Mouse (Mus musculus): Measurements from ENCODE around the gene Gspt1. TPM values are rescaled to one million over a fixed set of nuclear protein-coding genes. Genes with fewer than 3 reads are reported as not detected.
"Not testable (repeated sequence)": the region's sequence is repeated elsewhere in the genome, so short reads cannot be mapped to it uniquely, and the experiment has no call there.

Gene Gspt1
- polyA plus RNA-seq (2014; fragmentation: Nextera tagmentation; extraction: Ambion mirVana): 107 and 111 TPM in 2 replicates

GRCm38 (mm10) chr16:11253898-11254722 is at the start of gene Gspt1:
Gene Gspt1, minus strand, starts transcription at chr16:11254325.
- Histone ChIP-seq H3K36me3 (ENCODE audit: control insufficient read depth, insufficient read depth, low read length) (no peaks in the 10 kb centered on the region), H3K9me3 (ENCODE audit: control insufficient read depth, low read length) (no peaks in the 10 kb centered on the region), H3K4me1 (replicated peaks; ENCODE audit: control insufficient read depth, insufficient read depth, low read length) (peaks cover 6% of the 10 kb centered on the region; the same call in 1 of the 2 replicates), H3K4me3 (ENCODE audit: low read depth, low read length) (peak within 1 kb of the TSS; percentile 100), H3K27me3 (ENCODE audit: control insufficient read depth, insufficient read depth, low read length) (no peaks in the 10 kb centered on the region), H3K27ac (ENCODE audit: low read depth, low read length) (peak within 1 kb of the TSS; percentile 89), H3K4me2 (ENCODE audit: low read depth, low read length, severe bottlenecking) (peak within 1 kb of the TSS; percentile 74), H3K9ac (ENCODE audit: low read length) (peak within 1 kb of the TSS; percentile 95)
- ATAC-seq (replicated peaks; ENCODE audit: low FRiP score): peak; percentile 97
- WGBS: 0% methylated on average over 68 of the region's 76 CpGs
- peak; percentile 98 for DNase-seq (ENCODE audit: low spot score)

- H3K36me3 ChIP-seq (ENCODE audit: control insufficient read depth, insufficient read depth, low read length): no peaks in the 10 kb centered on the region
- ATAC-seq (replicated peaks; ENCODE audit: low FRiP score): no peak
- H3K4me1 ChIP-seq (replicated peaks; ENCODE audit: control insufficient read depth, insufficient read depth, low read length): no peaks in the 10 kb centered on the region
- no peaks in the 10 kb centered on the region for H3K9me3 ChIP-seq (ENCODE audit: control insufficient read depth, low read length)
- no peak overlapping the region for H3K4me3 ChIP-seq (ENCODE audit: low read depth, low read length)
- no peak for DNase-seq (ENCODE audit: low spot score)
- H3K9ac ChIP-seq (ENCODE audit: low read length): no peak overlapping the region
- H3K27me3 ChIP-seq (ENCODE audit: control insufficient read depth, insufficient read depth, low read length): no peaks in the 10 kb centered on the region
- no peak overlapping the region for H3K4me2 ChIP-seq (ENCODE audit: low read depth, low read length, severe bottlenecking)
- no peak overlapping the region for H3K27ac ChIP-seq (ENCODE audit: low read depth, low read length)
Measured at GRCm38 (mm10) chr16:11303741-11304140, 49.6 kb upstream of the Gspt1 start.

- H3K27ac ChIP-seq (ENCODE audit: low read depth, low read length); ATAC-seq (replicated peaks; ENCODE audit: low FRiP score); H3K4me3 ChIP-seq (ENCODE audit: low read depth, low read length); H3K9ac ChIP-seq (ENCODE audit: low read length); H3K9me3 ChIP-seq (ENCODE audit: control insufficient read depth, low read length); DNase-seq (ENCODE audit: low spot score); H3K4me1 ChIP-seq (replicated peaks; ENCODE audit: control insufficient read depth, insufficient read depth, low read length); H3K4me2 ChIP-seq (ENCODE audit: low read depth, low read length, severe bottlenecking); H3K36me3 ChIP-seq (ENCODE audit: control insufficient read depth, insufficient read depth, low read length); H3K27me3 ChIP-seq (ENCODE audit: control insufficient read depth, insufficient read depth, low read length): not testable (repeated sequence)
- 85% methylated on average over 1 of the region's 1 CpGs for WGBS
Measured at GRCm38 (mm10) chr16:11297700-11298099, 43.6 kb upstream of the Gspt1 start.

- not testable (repeated sequence) for H3K36me3 ChIP-seq (ENCODE audit: control insufficient read depth, insufficient read depth, low read length); H3K4me1 ChIP-seq (replicated peaks; ENCODE audit: control insufficient read depth, insufficient read depth, low read length); H3K4me2 ChIP-seq (ENCODE audit: low read depth, low read length, severe bottlenecking); DNase-seq (ENCODE audit: low spot score); H3K9ac ChIP-seq (ENCODE audit: low read length); H3K27me3 ChIP-seq (ENCODE audit: control insufficient read depth, insufficient read depth, low read length); H3K27ac ChIP-seq (ENCODE audit: low read depth, low read length); H3K9me3 ChIP-seq (ENCODE audit: control insufficient read depth, low read length); H3K4me3 ChIP-seq (ENCODE audit: low read depth, low read length); ATAC-seq (replicated peaks; ENCODE audit: low FRiP score)
- WGBS: 74% methylated on average over 4 of the region's 4 CpGs
Measured at GRCm38 (mm10) chr16:11295583-11295982, 41.5 kb upstream of the Gspt1 start.

GRCm38 (mm10) chr16:11288873-11289272 is 34.7 kb upstream of the Gspt1 start:
- ATAC-seq (replicated peaks; ENCODE audit: low FRiP score); H3K27me3 ChIP-seq (ENCODE audit: control insufficient read depth, insufficient read depth, low read length); DNase-seq (ENCODE audit: low spot score); H3K4me3 ChIP-seq (ENCODE audit: low read depth, low read length); H3K9me3 ChIP-seq (ENCODE audit: control insufficient read depth, low read length); H3K4me1 ChIP-seq (replicated peaks; ENCODE audit: control insufficient read depth, insufficient read depth, low read length); H3K9ac ChIP-seq (ENCODE audit: low read length); H3K27ac ChIP-seq (ENCODE audit: low read depth, low read length); H3K36me3 ChIP-seq (ENCODE audit: control insufficient read depth, insufficient read depth, low read length); H3K4me2 ChIP-seq (ENCODE audit: low read depth, low read length, severe bottlenecking): not testable (repeated sequence)
- 95% methylated on average over 7 of the region's 8 CpGs for WGBS

GRCm38 (mm10) chr16:11285949-11286348 is 31.8 kb upstream of the Gspt1 start:
- Histone ChIP-seq H3K4me3 (ENCODE audit: low read depth, low read length) (no peak overlapping the region), H3K36me3 (ENCODE audit: control insufficient read depth, insufficient read depth, low read length) (no peaks in the 10 kb centered on the region), H3K4me1 (replicated peaks; ENCODE audit: control insufficient read depth, insufficient read depth, low read length) (no peaks in the 10 kb centered on the region), H3K27ac (ENCODE audit: low read depth, low read length) (no peak overlapping the region), H3K4me2 (ENCODE audit: low read depth, low read length, severe bottlenecking) (no peak overlapping the region), H3K9ac (ENCODE audit: low read length) (no peak overlapping the region), H3K9me3 (ENCODE audit: control insufficient read depth, low read length) (no peaks in the 10 kb centered on the region), H3K27me3 (ENCODE audit: control insufficient read depth, insufficient read depth, low read length) (no peaks in the 10 kb centered on the region)
- DNase-seq (ENCODE audit: low spot score) (no peak), ATAC-seq (replicated peaks; ENCODE audit: low FRiP score) (no peak)
- WGBS: 87% methylated on average over 2 of the region's 2 CpGs

GRCm38 (mm10) chr16:11284881-11285280 is 30.8 kb upstream of the Gspt1 start:
- Histone ChIP-seq H3K27me3 (ENCODE audit: control insufficient read depth, insufficient read depth, low read length) (no peaks in the 10 kb centered on the region), H3K9ac (ENCODE audit: low read length) (no peak overlapping the region), H3K27ac (ENCODE audit: low read depth, low read length) (no peak overlapping the region), H3K9me3 (ENCODE audit: control insufficient read depth, low read length) (no peaks in the 10 kb centered on the region), H3K4me3 (ENCODE audit: low read depth, low read length) (no peak overlapping the region), H3K36me3 (ENCODE audit: control insufficient read depth, insufficient read depth, low read length) (no peaks in the 10 kb centered on the region), H3K4me1 (replicated peaks; ENCODE audit: control insufficient read depth, insufficient read depth, low read length) (no peaks in the 10 kb centered on the region), H3K4me2 (ENCODE audit: low read depth, low read length, severe bottlenecking) (no peak overlapping the region)
- WGBS: 84% methylated on average over 2 of the region's 2 CpGs
- ATAC-seq (replicated peaks; ENCODE audit: low FRiP score) (no peak), DNase-seq (ENCODE audit: low spot score) (no peak)

GRCm38 (mm10) chr16:11282655-11283232 is 28.6 kb upstream of the Gspt1 start:
- H3K27ac ChIP-seq (ENCODE audit: low read depth, low read length): no peak overlapping the region
- 88% methylated on average over 5 of the region's 5 CpGs for WGBS
- H3K9ac ChIP-seq (ENCODE audit: low read length): no peak overlapping the region
- no peaks in the 10 kb centered on the region for H3K36me3 ChIP-seq (ENCODE audit: control insufficient read depth, insufficient read depth, low read length)
- H3K4me3 ChIP-seq (ENCODE audit: low read depth, low read length): no peak overlapping the region
- no peaks in the 10 kb centered on the region for H3K9me3 ChIP-seq (ENCODE audit: control insufficient read depth, low read length)
- no peaks in the 10 kb centered on the region for H3K27me3 ChIP-seq (ENCODE audit: control insufficient read depth, insufficient read depth, low read length)
- no peaks in the 10 kb centered on the region for H3K4me1 ChIP-seq (replicated peaks; ENCODE audit: control insufficient read depth, insufficient read depth, low read length)
- DNase-seq (ENCODE audit: low spot score) (no peak), ATAC-seq (replicated peaks; ENCODE audit: low FRiP score) (no peak)
- H3K4me2 ChIP-seq (ENCODE audit: low read depth, low read length, severe bottlenecking): no peak overlapping the region

GRCm38 (mm10) chr16:11278778-11279177 is 24.7 kb upstream of the Gspt1 start:
- Histone ChIP-seq H3K27ac (ENCODE audit: low read depth, low read length) (no peak overlapping the region), H3K27me3 (ENCODE audit: control insufficient read depth, insufficient read depth, low read length) (no peaks in the 10 kb centered on the region), H3K36me3 (ENCODE audit: control insufficient read depth, insufficient read depth, low read length) (no peaks in the 10 kb centered on the region), H3K4me2 (ENCODE audit: low read depth, low read length, severe bottlenecking) (no peak overlapping the region), H3K4me3 (ENCODE audit: low read depth, low read length) (no peak overlapping the region), H3K9ac (ENCODE audit: low read length) (no peak overlapping the region), H3K9me3 (ENCODE audit: control insufficient read depth, low read length) (no peaks in the 10 kb centered on the region), H3K4me1 (replicated peaks; ENCODE audit: control insufficient read depth, insufficient read depth, low read length) (no peaks in the 10 kb centered on the region)
- 65% methylated on average over 6 of the region's 6 CpGs for WGBS
- ATAC-seq (replicated peaks; ENCODE audit: low FRiP score) (no peak), DNase-seq (ENCODE audit: low spot score) (no peak)

Data from forebrain, embryonic 11.5 days (tissue).